Mouse (Mus musculus) cerebellum, postnatal 36 days (tissue): Measurements from ENCODE around the gene Gdpd3.
"Not testable (repeated sequence)": the region's sequence is repeated elsewhere in the genome, so short reads cannot be mapped to it uniquely, and the experiment has no call there.

Source experiments
- DNase-seq, 2 experiments: peaks; one replicate each; pipeline ENCODE4 v3.0.0; 2021 to 2022; ENCODE audit warnings: mixed read lengths in 2 of 2

Gene Gdpd3

GRCm38 (mm10) chr7:126760956-126761355 lies 5.2 kb upstream of the Gdpd3 start:
- no peak for DNase-seq

GRCm38 (mm10) chr7:126761529-126762067 lies 4.5 kb upstream of the Gdpd3 start:
- DNase-seq = no peak

GRCm38 (mm10) chr7:126762471-126763008 lies 3.6 kb upstream of the Gdpd3 start:
- DNase-seq = no peak

GRCm38 (mm10) chr7:126765540-126765939 lies 594 bp upstream of the Gdpd3 start:
- no peak for DNase-seq

GRCm38 (mm10) chr7:126767001-126767400 lies 867 bp downstream of the Gdpd3 start:
- no peak for DNase-seq

- no peak for DNase-seq
Observed at GRCm38 (mm10) chr7:126770784-126771183, 4.7 kb downstream of the Gdpd3 start.

GRCm38 (mm10) chr7:126773351-126773750 lies 7.2 kb downstream of the Gdpd3 start:
- no peak for DNase-seq

GRCm38 (mm10) chr7:126774463-126774862 lies 8.3 kb downstream of the Gdpd3 start:
- no peak for DNase-seq

- DNase-seq = no peak
Observed at GRCm38 (mm10) chr7:126775185-126775977, 9.2 kb downstream of the Gdpd3 start.

GRCm38 (mm10) chr7:126775978-126776234 lies 9.8 kb downstream of the Gdpd3 start:
- no peak for DNase-seq

- DNase-seq = peak; percentile 92 to 98
Observed at GRCm38 (mm10) chr7:126776598-126777057, 10.5 kb downstream of the Gdpd3 start, which contains the start of gene Ypel3. Gene Ypel3, plus strand, starts transcription at chr7:126776955.

- DNase-seq = peak; percentile 42 to 48
Observed at GRCm38 (mm10) chr7:126777476-126777875, 11.3 kb downstream of the Gdpd3 start.

GRCm38 (mm10) chr7:126778147-126778546 lies 12.0 kb downstream of the Gdpd3 start:
- no peak for DNase-seq

GRCm38 (mm10) chr7:126779101-126779500 lies 13.0 kb downstream of the Gdpd3 start:
- not testable (repeated sequence) for DNase-seq

- peak; percentile 87 to 90 for DNase-seq
Observed at GRCm38 (mm10) chr7:126779983-126780970, 14.1 kb downstream of the Gdpd3 start.

- DNase-seq = peak in 1 of 2 experiments; percentile 44
Observed at GRCm38 (mm10) chr7:126780971-126781635, 15.0 kb downstream of the Gdpd3 start, which contains the start of gene Tbx6. Gene Tbx6, plus strand, starts transcription at chr7:126781483.

- DNase-seq = no peak
Observed at GRCm38 (mm10) chr7:126781661-126782370, 15.7 kb downstream of the Gdpd3 start.

- no peak for DNase-seq
Observed at GRCm38 (mm10) chr7:126782693-126783092, 16.6 kb downstream of the Gdpd3 start.

GRCm38 (mm10) chr7:126784469-126784868 lies 18.3 kb downstream of the Gdpd3 start:
- no peak for DNase-seq

- DNase-seq = no peak
Observed at GRCm38 (mm10) chr7:126785056-126785455, 18.9 kb downstream of the Gdpd3 start.

GRCm38 (mm10) chr7:126786142-126786541 lies 20.0 kb downstream of the Gdpd3 start:
- DNase-seq = no peak

GRCm38 (mm10) chr7:126789141-126789540 lies 23.0 kb downstream of the Gdpd3 start:
- no peak for DNase-seq
